Mouse (Mus musculus) cerebellum, postnatal 25 days (tissue): ENCODE measurements around the gene Gpr101.
A peak's percentile ranks its signal among the peaks of the same experiment; 100 is the strongest.

ENCODE experiments used
- DNase-seq, 2 experiments: peaks; one replicate each; pipeline ENCODE4 v3.0.0; 2021; ENCODE audit warnings: mixed read lengths in 2 of 2

Gpr101 gene

DNA sequence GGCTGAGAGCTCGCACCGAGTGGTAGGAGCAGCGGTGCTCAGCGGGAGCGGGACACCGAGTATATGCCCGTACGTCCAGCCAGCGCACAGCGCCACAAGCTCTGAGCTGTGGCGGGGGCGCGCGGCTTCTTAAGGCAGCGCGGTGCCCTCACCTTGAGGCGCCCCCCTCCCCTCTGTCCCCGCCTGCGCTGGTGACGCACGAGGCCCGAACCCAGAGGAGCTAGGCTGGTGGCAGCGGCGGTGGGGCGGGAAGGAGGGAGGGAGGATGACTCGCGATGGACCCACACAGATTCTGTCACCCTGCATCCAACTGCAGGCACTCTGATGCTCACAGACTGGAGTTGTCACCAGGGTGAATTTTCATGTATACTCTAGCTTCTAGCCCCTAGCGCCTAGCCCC, at the start of gene Gpr101:
Gpr101 (minus strand) TSS at position 124 of the 400 bp plus-strand sequence.
- DNase-seq: peak in 1 of 2 experiments; percentile 15

DNA sequence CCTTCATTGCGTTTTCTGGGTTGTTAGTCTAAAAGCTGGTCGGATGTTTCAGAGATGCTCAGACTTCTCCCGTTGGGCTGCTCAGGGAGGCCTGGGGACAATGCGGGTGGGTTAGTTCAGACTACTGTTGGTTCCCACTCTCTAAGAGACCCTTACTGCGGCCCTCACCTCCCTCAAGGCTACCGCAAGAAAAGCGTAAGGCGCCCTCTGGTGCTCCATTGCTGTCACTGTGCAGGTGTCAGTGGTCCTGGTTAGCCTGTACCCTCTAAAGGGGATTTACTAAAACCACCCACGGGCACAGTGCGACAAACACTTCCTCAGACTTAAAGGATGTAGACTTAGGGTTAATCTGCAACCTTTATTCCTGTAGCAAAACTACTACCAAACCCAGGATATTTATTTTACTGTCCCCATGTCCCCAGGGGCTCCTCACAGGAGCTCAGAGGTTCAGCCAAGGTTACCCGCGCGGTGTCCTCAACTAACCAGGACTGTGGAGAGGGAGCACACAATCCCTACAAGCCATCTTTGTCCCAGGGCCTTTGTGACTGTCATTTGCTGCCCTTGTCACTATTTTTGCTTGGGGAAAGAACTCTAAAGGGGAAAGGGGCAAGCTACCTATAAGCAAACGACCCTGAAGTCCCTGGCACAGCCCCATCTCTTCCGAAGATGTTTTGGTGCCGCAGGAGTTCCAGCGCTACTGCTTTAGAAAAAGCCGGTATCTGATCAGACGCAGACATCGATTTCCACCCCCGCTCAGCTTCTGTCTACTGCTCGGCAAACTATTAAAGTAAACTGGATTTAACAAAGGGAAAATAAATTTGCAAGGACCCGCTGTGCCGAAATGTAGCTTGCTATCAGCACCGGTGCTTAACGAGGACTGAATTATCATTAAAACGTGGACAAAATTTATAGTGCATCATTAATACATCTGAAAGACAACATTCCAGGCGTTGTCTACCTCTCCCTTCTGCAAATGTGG, 17.8 kb upstream of the Gpr101 start:
- DNase-seq: peak in 1 of 2 experiments; percentile 4

DNA sequence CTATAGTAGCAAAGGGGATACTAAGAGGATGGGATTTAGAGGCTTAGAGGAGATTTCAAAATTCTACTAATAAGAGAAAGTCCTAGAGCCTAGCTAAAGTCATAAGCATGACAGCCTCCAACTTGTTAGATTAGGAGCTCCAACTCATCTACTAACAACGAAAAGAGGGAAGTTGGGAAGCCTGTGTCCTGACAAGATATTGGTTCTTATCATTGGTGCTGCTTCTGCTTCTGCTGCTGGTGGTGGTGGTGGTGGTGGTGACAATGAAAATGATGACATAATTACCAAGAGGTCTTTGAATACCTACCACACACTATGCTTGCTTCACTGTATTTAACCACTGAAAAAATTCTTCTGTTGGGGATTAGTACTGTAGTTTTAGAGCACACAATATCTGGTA, 2.7 kb upstream of the Gpr101 start:
- DNase-seq: no peak
